Mouse (Mus musculus) C2C12 (cell line): ENCODE results near the gene Fli1. TPM values are rescaled to one million over a fixed set of nuclear protein-coding genes. Genes with fewer than 3 reads are reported as not detected.

Experiments used
- H3K27me3 ChIP-seq: one replicate; pipeline ENCODE4 v1.6.1; 2011; ENCODE audit not compliant: control insufficient read depth, insufficient read depth, insufficient read length
- H3K36me3 ChIP-seq: one replicate; pipeline ENCODE4 v1.6.1; 2011; ENCODE audit not compliant: control insufficient read depth, insufficient read depth
- H3K4me3 ChIP-seq: one replicate; pipeline ENCODE4 v1.5.1; 2011; ENCODE audit warnings: mild to moderate bottlenecking, control low read depth; ENCODE audit not compliant: poor library complexity, insufficient read depth, severe bottlenecking
- H3K79me2 ChIP-seq: one replicate; pipeline ENCODE4 v1.6.1; 2011; ENCODE audit not compliant: control insufficient read depth, insufficient read depth
- H3K79me3 ChIP-seq: one replicate; pipeline ENCODE4 v1.6.1; 2011; ENCODE audit warnings: low read depth, control low read depth
- H3ac ChIP-seq: one replicate; pipeline ENCODE3; 2011; ENCODE audit warnings: low read depth; ENCODE audit not compliant: control insufficient read depth, insufficient read length
- CEBPB ChIP-seq: IDR thresholded peaks from one replicate; pipeline ENCODE4 v1.6.1; 2011; ENCODE audit warnings: low read depth, mild to moderate bottlenecking, control low read depth, moderate library complexity
- CTCF ChIP-seq: IDR thresholded peaks from one replicate; pipeline ENCODE4 v1.5.1; 2011; ENCODE audit not compliant: control insufficient read depth, insufficient read depth, insufficient read length
- FOSL1 ChIP-seq: IDR thresholded peaks from one replicate; pipeline ENCODE4 v1.8.0; 2011; ENCODE audit warnings: mild to moderate bottlenecking, low read length; ENCODE audit not compliant: poor library complexity, insufficient read depth, severe bottlenecking
- MAX ChIP-seq: IDR thresholded peaks from one replicate; pipeline ENCODE4 v1.6.1; 2011; ENCODE audit warnings: mild to moderate bottlenecking, control low read depth
- MYOD1 ChIP-seq: IDR thresholded peaks from one replicate; pipeline ENCODE4 v1.6.1; 2011; ENCODE audit warnings: low read depth; ENCODE audit not compliant: control insufficient read depth, insufficient read length
- MYOG ChIP-seq: IDR thresholded peaks from one replicate; pipeline ENCODE4 v1.6.1; 2011; ENCODE audit not compliant: control insufficient read depth, insufficient read length; ENCODE audit errors: extremely low read depth
- USF1 ChIP-seq: IDR thresholded peaks from one replicate; pipeline ENCODE4 v1.6.1; 2011; ENCODE audit warnings: low read depth, mild to moderate bottlenecking, control low read depth, moderate library complexity
- polyA plus RNA-seq: library from polyadenylated mRNA; unstranded; fragments of >200 nt; fragmentation: generic; extraction: Trizol; gene quantifications from one replicate; pipeline ENCODE4 v1.2.1, GENCODE M21; 2012; ENCODE audit warnings: missing spikeins

Fli1 gene
- polyA plus RNA-seq, 1 experiment: not detected

- no peak for TF ChIP-seq FOSL1
- TF ChIP-seq CTCF: no peak
- no peak for TF ChIP-seq MYOG
- TF ChIP-seq MYOD1: no peak
- TF ChIP-seq USF1: no peak
- TF ChIP-seq MAX: no peak
- no peaks in the 10 kb centered on the region for H3K79me3 ChIP-seq
- no peaks in the 10 kb centered on the region for H3K36me3 ChIP-seq
- H3K79me2 ChIP-seq: no peaks in the 10 kb centered on the region
- no peak overlapping the region for H3K4me3 ChIP-seq
- peaks cover 48% of the 10 kb centered on the region for H3K27me3 ChIP-seq
- H3ac ChIP-seq: no peak overlapping the region
Observed at GRCm38 (mm10) chr9:32491484-32491883, 51.2 kb downstream of the Fli1 start.

DNA sequence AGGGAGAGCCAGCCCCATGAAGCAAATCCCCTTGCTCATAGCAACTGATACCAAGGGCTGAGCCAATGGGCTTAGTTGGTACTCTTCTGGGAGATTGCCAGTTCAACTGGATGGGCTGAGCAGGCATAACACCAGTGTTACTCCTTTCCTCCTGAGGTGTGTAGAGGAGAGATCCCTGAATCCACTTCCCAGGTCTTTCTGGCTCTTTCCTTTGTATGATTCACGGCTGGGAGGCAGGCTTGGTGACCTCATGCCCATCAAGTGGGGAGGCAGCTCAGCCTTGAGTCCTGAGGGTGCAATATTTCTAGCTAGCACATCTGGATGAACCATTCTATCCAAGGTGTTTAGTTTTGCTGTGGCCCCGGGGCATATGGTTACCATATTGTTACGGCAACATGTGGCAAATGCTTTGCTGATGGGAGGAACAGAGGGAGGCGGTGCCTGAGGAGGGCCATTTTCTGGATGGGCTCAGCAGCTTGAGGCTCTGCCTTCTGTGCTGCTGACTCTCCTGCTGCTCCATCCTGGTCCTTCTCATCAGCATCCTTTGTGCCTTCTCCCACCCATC lies 52.8 kb downstream of the Fli1 start:
- Histone ChIP-seq H3K79me2 (no peaks in the 10 kb centered on the region), H3K79me3 (no peaks in the 10 kb centered on the region)

GRCm38 (mm10) chr9:32489315-32489714 lies 53.3 kb downstream of the Fli1 start:
- H3K79me3 ChIP-seq: no peaks in the 10 kb centered on the region
- H3K27me3 ChIP-seq: peaks cover 36% of the 10 kb centered on the region
- no peaks in the 10 kb centered on the region for H3K36me3 ChIP-seq
- no peak overlapping the region for H3ac ChIP-seq
- TF ChIP-seq USF1: no peak
- TF ChIP-seq MAX: no peak
- TF ChIP-seq MYOD1: no peak
- no peak overlapping the region for H3K4me3 ChIP-seq
- no peaks in the 10 kb centered on the region for H3K79me2 ChIP-seq

More for the DNA sequence above, 52.8 kb downstream of the Fli1 start:
- no peaks in the 10 kb centered on the region for H3K36me3 ChIP-seq
- H3ac ChIP-seq: no peak overlapping the region
- no peak overlapping the region for H3K4me3 ChIP-seq
- no peak for TF ChIP-seq FOSL1
- peaks cover 39% of the 10 kb centered on the region for H3K27me3 ChIP-seq

DNA sequence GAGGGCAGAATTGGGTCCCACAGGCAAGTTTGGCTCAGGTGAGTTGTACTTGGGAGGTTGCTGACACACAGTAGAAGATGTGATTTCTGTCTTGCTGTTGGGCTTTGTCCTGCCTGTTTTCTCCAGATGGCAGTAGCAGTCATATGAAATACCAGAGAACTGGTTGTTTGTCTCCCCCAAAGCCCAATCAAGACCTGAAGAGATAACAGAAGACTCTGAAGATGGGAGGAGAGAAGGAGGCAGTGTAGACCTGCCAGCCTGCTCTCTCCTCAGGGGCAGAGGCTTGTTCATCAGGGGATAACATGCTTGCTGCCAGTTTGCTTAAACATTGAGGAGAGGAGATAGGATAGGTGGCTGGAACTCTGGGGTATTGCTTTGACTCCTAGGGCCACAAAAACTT lies 54.0 kb downstream of the Fli1 start:
- Histone ChIP-seq H3K4me3 (no peak overlapping the region), H3ac (no peak overlapping the region), H3K27me3 (peaks cover 38% of the 10 kb centered on the region), H3K79me3 (no peaks in the 10 kb centered on the region), H3K79me2 (no peaks in the 10 kb centered on the region), H3K36me3 (no peaks in the 10 kb centered on the region)
- TF ChIP-seq MYOG (no peak), CTCF (no peak), MAX (no peak), CEBPB (no peak), FOSL1 (no peak), MYOD1 (no peak), USF1 (no peak)

DNA sequence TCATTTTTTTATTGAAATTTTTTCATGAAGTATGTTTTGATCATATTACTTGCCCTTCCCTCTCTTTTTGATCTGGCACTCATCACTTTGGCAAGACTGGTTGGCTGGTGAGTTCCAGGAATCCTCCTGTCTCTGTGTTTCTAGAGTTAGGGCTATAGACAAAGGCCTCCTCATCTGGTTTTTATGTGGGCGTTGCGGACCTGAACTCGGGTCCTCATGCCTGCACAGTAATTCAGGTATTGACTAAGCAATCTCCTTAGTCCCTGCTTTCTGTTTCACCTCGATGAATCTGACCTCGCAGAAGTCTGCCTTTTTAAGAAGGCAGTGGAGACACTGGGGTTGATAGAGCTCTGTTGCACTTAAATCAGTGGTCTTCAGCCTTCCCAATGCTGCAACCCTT lies 54.8 kb downstream of the Fli1 start:
- Histone ChIP-seq H3ac (no peak overlapping the region), H3K36me3 (no peaks in the 10 kb centered on the region), H3K79me2 (no peaks in the 10 kb centered on the region), H3K27me3 (peaks cover 40% of the 10 kb centered on the region), H3K4me3 (no peak overlapping the region), H3K79me3 (no peaks in the 10 kb centered on the region)
- TF ChIP-seq FOSL1 (no peak), MYOG (no peak), MAX (no peak), USF1 (no peak), CEBPB (no peak), CTCF (no peak), MYOD1 (no peak)

DNA sequence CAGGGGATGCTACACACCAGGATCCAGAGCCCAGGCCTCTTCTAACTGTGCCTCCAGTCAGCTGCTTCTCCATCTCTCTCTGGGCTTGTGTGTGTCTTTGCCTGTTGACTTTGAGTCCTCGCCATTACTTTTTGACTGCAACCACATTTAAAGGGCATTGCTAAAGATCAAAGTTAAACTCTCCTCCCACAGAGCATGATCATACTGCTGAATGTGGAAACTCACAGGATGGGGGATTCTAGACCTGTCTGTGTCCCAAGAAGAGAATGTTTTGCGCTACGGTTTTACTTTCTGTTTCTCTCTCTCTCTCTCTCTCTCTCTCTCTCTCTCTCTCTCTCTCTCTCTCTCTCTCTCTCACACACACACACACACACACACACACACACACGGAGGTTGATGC lies 55.3 kb downstream of the Fli1 start:
- H3K79me3 ChIP-seq: no peaks in the 10 kb centered on the region
- H3K4me3 ChIP-seq: no peak overlapping the region
- H3K36me3 ChIP-seq: no peaks in the 10 kb centered on the region
- H3K27me3 ChIP-seq: peaks cover 40% of the 10 kb centered on the region
- no peak overlapping the region for H3ac ChIP-seq
- TF ChIP-seq MYOG (no peak), CTCF (no peak), USF1 (no peak), CEBPB (no peak), FOSL1 (no peak), MYOD1 (no peak), MAX (no peak)
- no peaks in the 10 kb centered on the region for H3K79me2 ChIP-seq
